Mouse (Mus musculus) neural tube, embryonic 10.5 days (tissue): Measurements from ENCODE around the gene Usp9y.
A peak's percentile ranks its signal among the peaks of the same experiment; 100 is the strongest.

Source experiments
- DNase-seq: peaks from one replicate; pipeline ENCODE4 v3.0.0-alpha.2; 2017; ENCODE audit warnings: low spot score; ENCODE audit errors: extremely low spot score

Usp9y gene

DNA sequence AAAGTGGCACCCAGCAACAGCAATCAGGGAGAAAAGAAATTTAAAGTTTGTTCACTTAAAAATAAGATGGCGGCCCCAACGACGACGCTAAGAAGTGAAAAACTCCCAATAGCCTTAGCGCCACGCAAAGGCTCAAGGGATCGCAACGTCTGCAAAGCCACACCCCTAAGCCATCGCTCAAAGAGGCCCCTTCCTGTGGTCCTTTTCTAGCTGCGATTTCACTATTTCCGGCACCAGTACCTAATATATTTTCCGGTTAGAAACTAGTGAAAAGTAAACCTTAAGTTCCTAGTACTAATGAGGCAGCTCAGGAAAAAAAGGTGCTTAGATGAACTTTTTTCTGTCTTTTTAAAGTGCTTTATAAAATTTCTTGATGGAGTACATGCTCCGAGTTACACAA, at the start of gene Usp9y:
Gene Usp9y (minus strand): TSS at position 101 of the 400 bp plus-strand sequence.
- no peak for DNase-seq

DNA sequence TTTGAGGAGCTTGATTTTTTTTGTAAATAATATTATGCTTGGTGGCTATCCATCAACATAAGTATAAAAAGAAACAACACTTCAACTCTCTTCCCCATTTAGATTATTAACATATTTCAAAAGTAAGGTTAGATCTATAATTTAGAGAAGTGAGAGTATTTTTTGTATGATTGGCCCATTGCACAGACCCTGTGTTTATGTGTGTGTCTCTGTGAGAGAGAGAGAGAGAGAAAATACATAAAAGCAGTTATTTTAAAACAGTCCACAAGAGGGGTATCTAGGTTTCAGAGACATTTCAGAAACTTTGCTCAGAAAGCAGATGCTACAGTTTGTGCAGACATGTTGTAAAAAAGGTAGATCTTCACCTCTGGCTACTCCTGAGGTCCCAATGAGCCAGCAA, 165.9 kb downstream of the Usp9y start:
- DNase-seq: no peak

DNA sequence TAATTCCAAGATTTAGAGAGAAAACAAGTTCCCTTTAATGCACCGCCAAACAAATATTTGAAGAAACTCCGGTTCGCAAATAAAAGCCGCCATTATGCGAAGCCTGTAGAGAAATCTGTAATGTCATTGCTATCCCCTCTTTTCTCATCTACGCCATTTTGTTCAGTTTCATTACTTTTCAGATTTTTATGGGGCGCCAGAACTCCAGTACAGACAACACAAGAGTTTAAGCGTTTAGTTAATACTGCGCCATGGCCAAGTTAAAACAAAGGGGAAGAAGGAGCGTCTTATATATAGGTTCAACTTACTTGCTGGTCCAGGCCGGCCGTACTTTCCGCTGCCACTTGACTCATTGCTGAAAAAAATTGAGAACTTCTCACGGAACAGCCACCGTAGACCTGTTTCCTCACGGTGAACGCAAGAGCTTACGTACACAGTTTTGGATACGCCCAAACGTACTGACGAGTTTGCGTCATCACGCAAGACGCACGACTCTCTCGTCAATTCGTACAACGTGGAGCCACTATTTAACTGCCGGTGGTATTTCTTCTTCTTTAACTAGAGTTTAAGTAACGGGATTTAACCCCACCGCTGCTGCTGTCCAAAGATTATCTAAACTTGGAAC, 173.3 kb downstream of the Usp9y start, which contains the start of gene Ddx3y:
Gene Ddx3y (minus strand): TSS at position 459 of the 625 bp plus-strand sequence.
- DNase-seq: peak; percentile 36

DNA sequence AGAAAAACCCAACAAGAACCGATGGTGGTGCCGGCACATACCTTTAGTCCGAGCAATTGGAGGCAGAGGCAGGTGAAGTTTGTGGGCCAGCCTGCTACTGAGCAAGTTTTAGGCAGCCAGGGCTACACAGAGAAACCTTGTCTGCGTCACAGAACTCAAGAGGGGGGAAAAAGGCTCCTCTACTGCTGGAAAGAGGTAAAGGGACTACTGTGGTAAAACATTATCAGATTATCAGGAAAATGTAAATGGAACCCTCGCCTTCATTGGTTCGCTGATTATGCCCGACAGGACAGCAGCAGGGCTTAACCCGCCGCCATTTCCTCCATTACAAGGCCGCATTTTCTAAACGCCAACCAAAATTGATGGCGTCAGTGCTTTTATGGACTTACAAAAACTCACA, 173.8 kb downstream of the Usp9y start:
- DNase-seq: peak; percentile 15
